Mouse (Mus musculus) neural tube, embryonic 11.5 days (tissue): ENCODE data around the gene Slc39a11. TPM values are rescaled to one million over a fixed set of nuclear protein-coding genes. Genes with fewer than 3 reads are reported as not detected.

Experiments used
- ATAC-seq: fragments of 200-750 bp; cut with Nextera tagmentation; 2 replicates; pipeline ENCODE4 v1.8.0; 2017; ENCODE audit warnings: moderate number of reproducible peaks, mild to moderate bottlenecking, moderate TSS enrichment, moderate library complexity; ENCODE audit not compliant: insufficient read depth, low FRiP score, low TSS enrichment
- DNase-seq: peaks from one replicate; pipeline ENCODE4 v3.0.0-alpha.2; 2015; ENCODE audit warnings: low spot score
- H3K27ac ChIP-seq: fragments of 300-500 bp; sonication (generic); 2 replicates; pipeline ENCODE4 v1.5.1; 2014; ENCODE audit warnings: low read depth, mild to moderate bottlenecking, low read length
- H3K27me3 ChIP-seq: fragments of 300-500 bp; sonication (generic); 2 replicates; pipeline ENCODE4 v1.6.1; 2014; ENCODE audit warnings: mild to moderate bottlenecking, low read length, mixed read lengths; ENCODE audit not compliant: control insufficient read depth, insufficient read depth
- H3K36me3 ChIP-seq: fragments of 300-500 bp; sonication (generic); 2 replicates; pipeline ENCODE4 v1.6.1; 2014; ENCODE audit warnings: mild to moderate bottlenecking, low read length, moderate library complexity, mixed read lengths; ENCODE audit not compliant: control insufficient read depth, insufficient read depth
- H3K4me1 ChIP-seq: fragments of 300-500 bp; sonication (generic); 2 replicates; pipeline ENCODE4 v1.6.1; 2014; ENCODE audit warnings: low read length, mixed read lengths; ENCODE audit not compliant: control insufficient read depth, insufficient read depth
- H3K4me2 ChIP-seq: fragments of 300-500 bp; sonication (generic); 2 replicates; pipeline ENCODE4 v1.6.1; 2014; ENCODE audit warnings: low read depth, mild to moderate bottlenecking, moderate library complexity
- H3K4me3 ChIP-seq: fragments of 300-500 bp; sonication (generic); 2 replicates; pipeline ENCODE4 v1.5.1; 2014; ENCODE audit warnings: low read depth, low read length
- H3K9ac ChIP-seq: fragments of 300-500 bp; sonication (generic); 2 replicates; pipeline ENCODE4 v1.6.1; 2014; ENCODE audit warnings: mild to moderate bottlenecking, low read length
- H3K9me3 ChIP-seq: fragments of 300-500 bp; sonication (generic); 2 replicates; pipeline ENCODE4 v1.6.1; 2016; ENCODE audit warnings: low read length; ENCODE audit not compliant: control insufficient read depth
- WGBS: fragments of 180-500 bp; shearing (Covaris S2); extraction: QIAGEN DNeasy Blood & Tissue Kit; methylation state at CpG from one replicate; pipeline ENCODE4 v1.1.7; 2014; 5-methylcytosine and 5-hydroxymethylcytosine counted together
- polyA plus RNA-seq: library from polyadenylated mRNA; unstranded; fragments of >200 nt; fragmentation: Nextera tagmentation; extraction: Ambion mirVana; gene quantifications from 2 replicates; pipeline ENCODE4 v1.2.1, GENCODE M21; 2014

Slc39a11 gene
- polyA plus RNA-seq, 1 experiment from 2014 or later = 20.1 TPM

DNA sequence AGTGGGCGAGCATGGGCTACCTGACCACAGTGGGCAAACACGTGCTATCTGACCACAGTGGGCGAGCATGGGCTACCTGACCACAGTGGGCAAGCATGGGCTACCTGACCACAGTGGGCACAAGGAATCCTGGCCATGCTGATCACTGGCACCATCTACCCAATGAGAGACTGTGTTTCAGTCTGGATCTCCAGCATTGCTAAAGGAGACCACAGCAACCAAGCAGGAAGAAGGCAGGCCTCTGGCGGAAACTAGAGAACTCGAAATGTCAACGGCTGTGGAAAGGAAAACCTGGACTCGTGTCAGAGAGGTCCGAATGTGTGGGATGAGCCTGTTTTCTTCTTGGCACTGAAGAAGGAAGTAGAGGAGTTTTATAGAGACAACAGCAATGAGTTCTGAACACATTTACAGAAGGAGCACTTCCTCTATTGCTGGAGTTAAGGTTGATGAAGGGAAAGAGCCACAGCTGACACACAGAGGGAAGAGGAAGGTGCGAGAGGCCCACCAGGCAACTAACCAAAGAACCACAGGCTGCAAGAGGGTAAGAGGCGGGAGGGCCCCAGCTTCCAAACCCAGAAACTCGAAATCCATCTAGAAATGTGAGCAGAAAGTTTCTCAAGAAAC lies 105.8 kb downstream of the Slc39a11 start:
- H3K27me3 ChIP-seq = no peaks in the 10 kb centered on the region
- DNase-seq = no peak
- no peaks in the 10 kb centered on the region for H3K36me3 ChIP-seq
- ATAC-seq = no peak
- no peak overlapping the region for H3K9ac ChIP-seq
- no peak overlapping the region for H3K27ac ChIP-seq
- H3K4me3 ChIP-seq = no peak overlapping the region
- H3K4me1 ChIP-seq = no peaks in the 10 kb centered on the region
- WGBS = 90% methylated on average over 11 of the region's 11 CpGs
- H3K9me3 ChIP-seq = no peaks in the 10 kb centered on the region
- no peak overlapping the region for H3K4me2 ChIP-seq

GRCm38 (mm10) chr11:113541073-113541472 lies 108.8 kb downstream of the Slc39a11 start:
- no peak overlapping the region for H3K27ac ChIP-seq
- 93% methylated on average over 8 of the region's 8 CpGs for WGBS
- H3K36me3 ChIP-seq = no peaks in the 10 kb centered on the region
- ATAC-seq = no peak
- H3K4me2 ChIP-seq = no peak overlapping the region
- H3K9ac ChIP-seq = no peak overlapping the region
- H3K9me3 ChIP-seq = no peaks in the 10 kb centered on the region
- no peaks in the 10 kb centered on the region for H3K27me3 ChIP-seq
- H3K4me3 ChIP-seq = no peak overlapping the region
- no peak for DNase-seq
- H3K4me1 ChIP-seq = no peaks in the 10 kb centered on the region

DNA sequence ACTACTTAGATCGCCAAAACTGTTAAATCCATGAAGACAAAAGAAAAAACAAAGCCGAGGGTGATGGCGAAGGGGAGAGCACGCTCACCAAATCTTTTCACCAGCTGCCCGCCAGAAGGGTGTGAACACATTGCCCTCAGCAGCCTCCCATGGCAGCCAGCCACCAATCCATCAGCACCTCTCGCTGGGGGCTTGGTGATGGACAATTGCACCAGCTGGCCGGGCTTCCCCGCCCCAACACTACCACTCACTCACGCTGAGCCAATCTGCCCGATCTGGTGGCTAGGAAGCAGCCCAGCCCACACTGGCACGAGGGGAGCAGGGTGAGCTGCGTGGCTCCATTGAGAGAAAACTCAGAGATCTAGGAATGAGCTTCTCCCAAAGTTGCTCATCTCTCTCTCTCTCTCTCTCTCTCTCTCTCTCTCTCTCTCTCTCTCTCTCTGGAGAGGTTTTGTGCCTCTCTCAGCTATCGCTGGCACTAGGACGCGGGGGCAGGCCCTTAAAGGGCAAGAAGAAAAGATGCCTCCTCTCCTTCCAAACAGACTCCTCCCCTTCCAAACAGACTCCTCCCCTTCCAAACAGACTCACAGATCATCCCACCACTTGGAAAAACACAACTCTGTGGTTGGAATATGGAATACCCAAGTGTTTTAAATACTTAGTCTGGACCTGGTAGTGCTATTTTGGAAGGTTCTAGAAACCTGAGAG lies 110.2 kb downstream of the Slc39a11 start:
- Histone ChIP-seq H3K27ac (0 out of 2 replicates have a peak overlapping the region, but pooled peaks have one; percentile 17), H3K4me1 (no peaks in the 10 kb centered on the region), H3K36me3 (no peaks in the 10 kb centered on the region), H3K9me3 (no peaks in the 10 kb centered on the region), H3K27me3 (no peaks in the 10 kb centered on the region), H3K9ac (no peak overlapping the region), H3K4me3 (no peak overlapping the region), H3K4me2 (no peak overlapping the region)
- DNase-seq (peak; percentile 70), ATAC-seq (peak; percentile 85)
- WGBS = 36% methylated on average over 15 of the region's 15 CpGs

DNA sequence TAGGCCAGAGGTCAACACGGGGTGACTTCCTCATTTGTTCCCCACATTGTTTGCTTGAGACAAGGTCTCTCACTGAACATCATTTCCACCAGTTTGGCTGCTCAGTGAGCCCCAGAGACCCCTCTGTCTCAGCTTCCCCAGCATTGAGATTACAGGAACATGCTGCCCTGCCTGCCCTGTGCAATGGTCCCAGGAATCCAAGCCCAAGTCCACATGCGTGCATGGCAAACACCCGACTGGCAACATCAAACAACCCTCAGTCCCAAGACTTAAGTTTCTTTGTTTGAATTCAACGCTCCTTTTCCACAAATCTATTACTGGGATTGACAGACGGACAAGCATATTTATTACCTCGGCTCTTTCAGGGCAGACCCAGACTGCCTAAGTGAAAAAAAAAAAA lies 110.8 kb downstream of the Slc39a11 start:
- Histone ChIP-seq H3K4me2 (no peak overlapping the region), H3K4me3 (no peak overlapping the region), H3K27me3 (no peaks in the 10 kb centered on the region), H3K36me3 (no peaks in the 10 kb centered on the region), H3K27ac (peak overlapping the region; percentile 62), H3K4me1 (no peaks in the 10 kb centered on the region), H3K9ac (no peak overlapping the region), H3K9me3 (no peaks in the 10 kb centered on the region)
- ATAC-seq = 0 out of 2 replicates have a peak, but pooled peaks have one; percentile 13
- DNase-seq = no peak
- WGBS = 56% methylated on average over 6 of the region's 6 CpGs

- H3K9ac ChIP-seq = no peak overlapping the region
- no peaks in the 10 kb centered on the region for H3K4me1 ChIP-seq
- DNase-seq = no peak
- no peak overlapping the region; the same call in 1 of the 2 replicates for H3K27ac ChIP-seq
- no peak for ATAC-seq
- no peaks in the 10 kb centered on the region for H3K27me3 ChIP-seq
- 87% methylated on average over 4 of the region's 4 CpGs for WGBS
- no peaks in the 10 kb centered on the region for H3K36me3 ChIP-seq
- H3K4me2 ChIP-seq = no peak overlapping the region
- H3K4me3 ChIP-seq = no peak overlapping the region
- H3K9me3 ChIP-seq = no peaks in the 10 kb centered on the region
Observed at GRCm38 (mm10) chr11:113538406-113538917, 111.4 kb downstream of the Slc39a11 start.

DNA sequence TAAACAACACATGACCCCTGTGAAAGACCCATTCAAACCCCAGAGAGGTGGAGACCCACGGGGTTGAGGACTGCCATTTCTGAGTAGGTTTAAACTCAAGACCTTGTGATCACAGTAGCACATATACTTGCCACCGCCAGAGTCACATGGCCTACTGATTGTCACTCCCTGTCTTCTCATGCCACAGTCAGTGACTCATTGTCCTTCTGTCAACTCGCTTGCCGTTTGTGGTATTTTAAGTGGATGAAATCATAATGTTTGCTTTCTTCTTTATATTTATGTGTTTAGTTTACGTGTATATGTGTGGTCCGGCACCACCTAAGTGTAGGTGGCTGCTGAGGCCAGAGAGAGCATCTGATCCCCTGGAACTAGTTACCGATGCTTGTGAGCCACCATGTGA lies 112.2 kb downstream of the Slc39a11 start:
- ATAC-seq = no peak
- Histone ChIP-seq H3K27ac (no peak overlapping the region), H3K9me3 (no peaks in the 10 kb centered on the region), H3K27me3 (no peaks in the 10 kb centered on the region), H3K36me3 (no peaks in the 10 kb centered on the region), H3K4me3 (no peak overlapping the region), H3K4me2 (no peak overlapping the region), H3K4me1 (no peaks in the 10 kb centered on the region), H3K9ac (no peak overlapping the region)
- DNase-seq = no peak
- WGBS = 94% methylated on average over 7 of the region's 7 CpGs

GRCm38 (mm10) chr11:113537199-113537586 lies 112.7 kb downstream of the Slc39a11 start:
- Histone ChIP-seq H3K4me1 (no peaks in the 10 kb centered on the region), H3K4me3 (no peak overlapping the region), H3K27ac (no peak overlapping the region), H3K4me2 (no peak overlapping the region), H3K9ac (no peak overlapping the region), H3K36me3 (no peaks in the 10 kb centered on the region), H3K9me3 (no peaks in the 10 kb centered on the region), H3K27me3 (no peaks in the 10 kb centered on the region)
- ATAC-seq = no peak
- 88% methylated on average over 8 of the region's 8 CpGs for WGBS
- DNase-seq = no peak

- Histone ChIP-seq H3K27me3 (no peaks in the 10 kb centered on the region), H3K9ac (no peak overlapping the region), H3K27ac (no peak overlapping the region), H3K4me2 (no peak overlapping the region), H3K4me1 (no peaks in the 10 kb centered on the region), H3K4me3 (no peak overlapping the region), H3K36me3 (no peaks in the 10 kb centered on the region), H3K9me3 (no peaks in the 10 kb centered on the region)
- no peak for ATAC-seq
- 92% methylated on average over 16 of the region's 16 CpGs for WGBS
- no peak for DNase-seq
Observed at GRCm38 (mm10) chr11:113536308-113537198, 113.3 kb downstream of the Slc39a11 start.
